Mouse (Mus musculus) erythroblast, embryonic 14.5 days (primary cell): ENCODE measurements around the gene Ccdc170.

Source experiments
- GATA1 ChIP-seq: IDR thresholded peaks from 2 replicates; pipeline ENCODE4 v1.6.1; 2012; ENCODE audit warnings: low read length, inconsistent platforms, mixed read lengths
- TAL1 ChIP-seq: IDR thresholded peaks from 3 replicates; pipeline ENCODE4 v1.6.1; 2012; ENCODE audit warnings: low read length, inconsistent platforms, mixed read lengths

DNA sequence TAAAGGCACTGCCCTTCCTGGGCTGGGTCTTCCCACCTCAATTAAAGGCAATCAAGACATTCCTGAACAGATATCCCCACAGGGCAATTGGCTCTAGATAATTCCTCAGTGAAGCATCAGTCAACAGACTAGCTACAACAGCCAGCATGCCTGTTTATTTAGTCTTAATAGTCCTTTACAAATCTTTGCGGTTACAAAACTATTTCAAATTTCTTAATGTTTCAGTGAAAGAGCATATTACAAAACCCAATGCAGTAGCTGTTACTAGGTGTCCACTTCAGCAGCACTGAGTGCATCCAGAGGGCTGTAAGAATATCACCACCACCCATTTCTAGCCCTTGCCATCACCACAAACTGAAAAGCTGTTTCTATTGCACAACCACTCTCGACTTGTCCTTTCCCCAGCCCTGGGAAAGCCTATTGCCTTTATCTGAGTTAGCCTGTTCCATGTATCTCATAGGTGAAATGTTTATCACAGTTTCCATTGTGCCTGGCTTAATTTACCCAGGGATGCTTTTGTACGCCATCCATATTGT, 74.6 kb downstream of the Ccdc170 start:
- no peak for TF ChIP-seq GATA1
- no peak for TF ChIP-seq TAL1
